Mouse (Mus musculus) limb, embryonic 12.5 days (tissue): ENCODE measurements around the gene Unc119. TPM values are rescaled to one million over a fixed set of nuclear protein-coding genes. Genes with fewer than 3 reads are reported as not detected.
A peak's percentile ranks its signal among the peaks of the same experiment; 100 is the strongest.

Source experiments
- ATAC-seq: fragments of 200-750 bp; cut with Nextera tagmentation; 2 replicates; pipeline ENCODE4 v1.8.0; 2017; ENCODE audit warnings: low read depth, moderate TSS enrichment; ENCODE audit not compliant: insufficient number of reproducible peaks, insufficient read depth, low FRiP score, low TSS enrichment
- H3K27ac ChIP-seq: fragments of 300-500 bp; sonication (generic); 2 replicates; pipeline ENCODE4 v1.5.1; 2016; ENCODE audit warnings: mild to moderate bottlenecking, moderate library complexity
- H3K27me3 ChIP-seq: fragments of 300-500 bp; sonication (generic); 2 replicates; pipeline ENCODE4 v1.6.1; 2016; ENCODE audit warnings: mild to moderate bottlenecking, moderate library complexity
- H3K36me3 ChIP-seq: fragments of 300-500 bp; sonication (generic); 2 replicates; pipeline ENCODE4 v1.6.1; 2016; ENCODE audit warnings: mild to moderate bottlenecking, moderate library complexity
- H3K4me1 ChIP-seq: fragments of 300-500 bp; sonication (generic); replicated peaks from 2 replicates; pipeline ENCODE4 v1.6.1; 2016
- H3K4me2 ChIP-seq: fragments of 300-500 bp; sonication (generic); 2 replicates; pipeline ENCODE4 v1.6.1; 2016; ENCODE audit warnings: mild to moderate bottlenecking, moderate library complexity
- H3K4me3 ChIP-seq: fragments of 300-500 bp; sonication (generic); replicated peaks from 2 replicates; pipeline ENCODE4 v1.5.1; 2016; ENCODE audit warnings: mild to moderate bottlenecking
- H3K9ac ChIP-seq: fragments of 300-500 bp; sonication (generic); replicated peaks from 2 replicates; pipeline ENCODE4 v1.6.1; 2016; ENCODE audit warnings: mild to moderate bottlenecking, moderate library complexity
- H3K9me3 ChIP-seq: fragments of 300-500 bp; sonication (generic); 2 replicates; pipeline ENCODE4 v1.6.1; 2016; ENCODE audit warnings: mild to moderate bottlenecking, moderate library complexity
- WGBS: fragments of 180-500 bp; shearing (Covaris S2); methylation state at CpG from one replicate; pipeline ENCODE4 v1.1.7; 2016; 5-methylcytosine and 5-hydroxymethylcytosine counted together
- polyA plus RNA-seq: library from polyadenylated mRNA; unstranded; fragments of >200 nt; fragmentation: Nextera tagmentation; extraction: Ambion mirVana; gene quantifications from 2 replicates; pipeline ENCODE4 v1.2.1, GENCODE M21; 2016

Unc119 gene
- polyA plus RNA-seq, 1 experiment from 2014 or later: 94.8 TPM

DNA sequence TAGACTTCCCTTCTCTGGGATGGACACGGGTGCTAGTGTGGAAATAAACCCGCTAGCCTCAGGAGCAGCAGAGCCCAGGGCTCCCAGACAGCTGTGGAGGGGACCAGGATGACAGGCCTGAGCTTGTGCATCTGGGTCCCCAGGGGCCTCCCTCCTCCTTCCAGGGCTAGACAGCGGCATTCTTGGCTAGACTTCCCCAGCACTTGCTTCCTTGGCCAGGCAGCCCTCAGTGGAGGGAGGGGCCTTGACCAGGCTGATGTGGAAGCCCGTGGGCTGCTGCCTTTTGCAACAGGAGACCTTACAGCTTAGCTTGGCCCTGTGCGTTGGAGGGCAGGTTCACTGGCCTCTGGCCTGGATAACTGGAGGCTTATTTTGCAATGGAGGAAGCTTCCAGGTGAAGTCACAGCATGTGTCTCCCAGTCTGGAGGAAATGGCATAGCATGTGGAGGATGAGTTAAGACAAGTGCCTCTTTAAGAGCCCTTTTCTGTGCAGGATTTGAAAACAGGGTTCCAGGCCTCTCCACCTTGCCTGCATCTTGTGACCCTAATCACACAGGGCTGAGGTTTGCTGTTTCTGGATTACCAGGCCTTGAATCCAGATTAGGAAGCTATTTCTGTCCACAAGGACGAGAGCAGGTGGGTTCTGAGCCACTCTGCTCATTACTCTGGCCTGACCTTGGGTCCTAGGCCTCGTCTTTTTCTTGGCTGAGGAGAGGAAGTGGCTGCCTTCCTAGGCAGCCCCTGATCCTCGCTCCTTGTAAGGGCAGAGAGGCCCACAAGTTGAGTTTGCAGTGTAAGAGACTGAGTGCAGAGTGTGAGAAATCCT, 1.8 kb downstream of the Unc119 start:
- no peaks in the 10 kb centered on the region for H3K9me3 ChIP-seq
- H3K9ac ChIP-seq: peak overlapping the region; percentile 27
- H3K27ac ChIP-seq: no peak overlapping the region
- no peaks in the 10 kb centered on the region for H3K27me3 ChIP-seq
- 59% methylated on average over 8 of the region's 8 CpGs for WGBS
- peaks cover 46% of the 10 kb centered on the region for H3K36me3 ChIP-seq
- H3K4me1 ChIP-seq: peaks cover 29% of the 10 kb centered on the region
- H3K4me3 ChIP-seq: peak overlapping the region; percentile 12
- peak overlapping the region; percentile 65 for H3K4me2 ChIP-seq
- ATAC-seq: no peak

DNA sequence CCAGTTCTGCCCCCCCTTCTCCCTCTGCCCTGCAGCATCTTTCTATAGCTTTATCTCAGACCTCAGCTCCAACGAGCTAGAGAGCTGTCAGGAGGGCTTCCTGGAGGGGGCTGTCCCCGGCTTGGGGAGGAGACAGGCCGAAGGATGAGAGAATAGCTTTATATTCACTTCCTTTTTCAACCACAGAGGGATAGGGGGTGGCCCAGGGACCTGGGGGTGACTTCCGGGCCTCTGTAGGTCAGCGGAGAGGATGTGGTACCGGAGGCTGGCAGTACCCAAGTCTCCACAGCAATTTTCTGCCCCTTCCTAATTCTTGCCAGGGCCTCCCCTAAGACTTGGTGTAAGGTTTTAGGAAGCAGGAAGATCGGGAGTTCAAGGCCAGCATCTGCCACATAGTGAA, 2.5 kb downstream of the Unc119 start:
- WGBS: 86% methylated on average over 7 of the region's 7 CpGs
- peaks cover 40% of the 10 kb centered on the region for H3K36me3 ChIP-seq
- H3K27me3 ChIP-seq: no peaks in the 10 kb centered on the region
- H3K9ac ChIP-seq: peak overlapping the region; percentile 24; the same call in 1 of the 2 replicates
- no peak for ATAC-seq
- H3K4me3 ChIP-seq: no peak overlapping the region
- H3K9me3 ChIP-seq: no peaks in the 10 kb centered on the region
- H3K27ac ChIP-seq: no peak overlapping the region
- H3K4me2 ChIP-seq: no peak overlapping the region
- H3K4me1 ChIP-seq: peaks cover 29% of the 10 kb centered on the region

DNA sequence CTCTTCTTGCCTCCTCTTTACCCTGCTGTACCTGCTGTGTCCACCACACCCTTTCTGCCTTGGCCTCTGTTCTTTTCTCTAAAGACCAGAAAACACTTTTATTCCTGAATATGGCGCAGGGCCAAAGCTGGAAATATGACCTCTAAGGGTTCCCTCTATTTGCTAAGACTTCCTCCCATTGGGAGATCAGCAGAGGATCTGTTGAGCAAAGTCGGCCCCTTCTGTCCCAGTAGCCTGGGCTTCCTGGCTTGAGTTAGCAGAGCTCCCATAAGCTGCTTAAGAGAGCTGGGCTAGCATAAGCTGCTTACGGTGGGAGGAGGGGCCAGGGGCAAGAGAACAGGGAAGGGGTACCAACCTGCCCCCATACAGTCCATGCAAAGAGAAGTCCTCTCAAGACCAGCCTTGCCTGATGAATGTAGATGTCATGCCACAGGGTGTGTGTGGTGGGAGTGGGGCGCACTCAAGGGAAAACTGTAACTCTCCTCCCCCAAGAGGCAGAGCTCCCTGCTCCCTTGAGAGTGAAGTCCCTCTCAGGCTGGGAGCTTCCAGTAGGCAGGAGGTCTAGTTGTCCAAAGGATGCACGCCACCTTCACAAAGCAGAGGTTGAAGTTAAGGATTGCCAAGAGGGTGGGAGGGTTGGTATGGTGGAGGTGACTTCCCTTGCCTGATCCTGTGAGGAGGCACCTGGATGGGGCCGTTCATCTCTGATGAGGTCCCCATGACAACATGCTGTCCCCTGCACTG, 3.2 kb downstream of the Unc119 start:
- no peaks in the 10 kb centered on the region for H3K27me3 ChIP-seq
- 83% methylated on average over 6 of the region's 6 CpGs for WGBS
- ATAC-seq: no peak

DNA sequence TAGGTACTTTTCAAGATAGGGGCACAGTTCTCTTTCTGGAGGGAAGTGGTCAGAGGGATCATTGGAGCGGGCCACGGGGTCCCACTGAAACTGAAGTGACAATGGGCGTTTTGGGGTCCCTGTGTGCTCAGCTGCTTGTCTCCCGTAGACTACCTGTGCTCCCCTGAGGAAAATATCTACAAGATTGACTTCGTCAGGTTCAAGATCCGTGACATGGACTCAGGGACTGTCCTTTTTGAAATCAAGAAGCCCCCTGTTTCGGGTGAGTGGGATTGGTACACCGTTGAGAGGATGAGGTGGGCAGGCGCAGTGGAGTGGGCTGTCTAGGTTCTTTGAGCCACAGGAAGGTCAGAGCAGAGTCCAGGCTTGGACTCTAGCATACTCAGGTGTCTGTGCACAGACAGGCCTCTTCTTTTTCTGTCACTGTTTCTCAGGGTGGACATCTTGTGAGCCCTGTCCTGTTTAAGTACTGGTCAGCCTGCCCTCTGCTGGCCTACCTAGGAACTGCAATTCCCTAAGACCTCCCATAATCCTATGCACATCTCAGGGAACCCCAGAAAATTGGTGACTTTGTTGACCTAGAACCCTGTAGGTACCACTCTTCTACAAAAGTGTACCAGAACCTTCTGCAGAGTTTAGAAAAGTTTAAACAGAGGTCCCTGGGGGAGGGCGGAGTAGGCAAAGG, 3.9 kb downstream of the Unc119 start:
- Histone ChIP-seq H3K9me3 (no peaks in the 10 kb centered on the region), H3K4me3 (no peak overlapping the region), H3K9ac (no peak overlapping the region), H3K4me1 (peaks cover 29% of the 10 kb centered on the region), H3K27ac (no peak overlapping the region), H3K4me2 (no peak overlapping the region), H3K27me3 (no peaks in the 10 kb centered on the region), H3K36me3 (peaks cover 27% of the 10 kb centered on the region)
- no peak for ATAC-seq
- 93% methylated on average over 10 of the region's 10 CpGs for WGBS

More for the DNA sequence above, 3.2 kb downstream of the Unc119 start:
- Histone ChIP-seq H3K27ac (no peak overlapping the region), H3K36me3 (peaks cover 33% of the 10 kb centered on the region), H3K4me1 (peaks cover 29% of the 10 kb centered on the region), H3K9ac (no peak overlapping the region), H3K9me3 (no peaks in the 10 kb centered on the region), H3K4me3 (no peak overlapping the region), H3K4me2 (no peak overlapping the region)

DNA sequence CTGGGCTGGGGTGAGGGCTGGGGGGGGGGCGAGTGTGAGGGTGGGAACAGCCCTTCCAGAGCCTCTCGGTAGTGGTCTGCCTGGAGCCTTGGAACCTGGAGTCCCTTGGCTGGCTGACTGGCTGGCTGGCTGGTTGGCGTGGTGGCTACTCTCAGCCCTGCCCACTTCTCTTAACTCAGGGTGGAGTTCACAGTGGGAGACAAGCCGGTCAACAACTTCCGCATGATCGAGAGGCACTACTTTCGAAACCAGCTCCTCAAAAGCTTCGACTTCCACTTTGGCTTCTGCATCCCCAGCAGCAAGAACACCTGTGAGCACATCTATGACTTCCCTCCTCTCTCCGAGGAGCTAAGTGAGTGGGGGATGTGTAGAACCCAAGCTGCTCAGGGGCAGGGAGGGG, 4.6 kb downstream of the Unc119 start:
- ATAC-seq: no peak
- H3K4me1 ChIP-seq: peaks cover 26% of the 10 kb centered on the region
- 81% methylated on average over 9 of the region's 9 CpGs for WGBS
- no peak overlapping the region for H3K27ac ChIP-seq
- H3K9me3 ChIP-seq: no peaks in the 10 kb centered on the region
- no peaks in the 10 kb centered on the region for H3K27me3 ChIP-seq
- H3K9ac ChIP-seq: no peak overlapping the region
- peaks cover 27% of the 10 kb centered on the region for H3K36me3 ChIP-seq
- no peak overlapping the region for H3K4me2 ChIP-seq
- no peak overlapping the region for H3K4me3 ChIP-seq

DNA sequence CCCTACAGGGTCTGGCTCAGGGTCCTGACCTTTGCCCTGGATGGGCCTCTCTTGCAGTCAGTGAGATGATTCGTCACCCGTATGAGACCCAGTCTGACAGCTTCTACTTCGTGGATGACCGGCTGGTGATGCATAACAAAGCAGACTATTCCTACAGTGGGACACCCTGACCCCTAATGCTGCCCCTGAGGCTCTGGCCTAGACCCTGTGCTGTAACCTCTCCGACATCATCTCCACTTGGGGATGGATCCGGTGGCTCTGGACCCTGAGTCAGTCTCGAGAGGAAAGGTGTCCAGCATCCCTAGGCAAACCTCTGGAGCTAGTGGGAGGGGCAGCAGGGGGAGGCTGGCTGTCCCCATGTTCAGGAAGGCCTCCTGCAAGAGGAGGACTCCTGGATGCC, 5.2 kb downstream of the Unc119 start:
- Histone ChIP-seq H3K27ac (no peak overlapping the region), H3K4me2 (no peak overlapping the region), H3K9ac (no peak overlapping the region), H3K4me3 (no peak overlapping the region), H3K4me1 (peaks cover 24% of the 10 kb centered on the region), H3K9me3 (no peaks in the 10 kb centered on the region), H3K36me3 (peaks cover 27% of the 10 kb centered on the region), H3K27me3 (no peaks in the 10 kb centered on the region)
- WGBS: 53% methylated on average over 7 of the region's 7 CpGs
- no peak for ATAC-seq

DNA sequence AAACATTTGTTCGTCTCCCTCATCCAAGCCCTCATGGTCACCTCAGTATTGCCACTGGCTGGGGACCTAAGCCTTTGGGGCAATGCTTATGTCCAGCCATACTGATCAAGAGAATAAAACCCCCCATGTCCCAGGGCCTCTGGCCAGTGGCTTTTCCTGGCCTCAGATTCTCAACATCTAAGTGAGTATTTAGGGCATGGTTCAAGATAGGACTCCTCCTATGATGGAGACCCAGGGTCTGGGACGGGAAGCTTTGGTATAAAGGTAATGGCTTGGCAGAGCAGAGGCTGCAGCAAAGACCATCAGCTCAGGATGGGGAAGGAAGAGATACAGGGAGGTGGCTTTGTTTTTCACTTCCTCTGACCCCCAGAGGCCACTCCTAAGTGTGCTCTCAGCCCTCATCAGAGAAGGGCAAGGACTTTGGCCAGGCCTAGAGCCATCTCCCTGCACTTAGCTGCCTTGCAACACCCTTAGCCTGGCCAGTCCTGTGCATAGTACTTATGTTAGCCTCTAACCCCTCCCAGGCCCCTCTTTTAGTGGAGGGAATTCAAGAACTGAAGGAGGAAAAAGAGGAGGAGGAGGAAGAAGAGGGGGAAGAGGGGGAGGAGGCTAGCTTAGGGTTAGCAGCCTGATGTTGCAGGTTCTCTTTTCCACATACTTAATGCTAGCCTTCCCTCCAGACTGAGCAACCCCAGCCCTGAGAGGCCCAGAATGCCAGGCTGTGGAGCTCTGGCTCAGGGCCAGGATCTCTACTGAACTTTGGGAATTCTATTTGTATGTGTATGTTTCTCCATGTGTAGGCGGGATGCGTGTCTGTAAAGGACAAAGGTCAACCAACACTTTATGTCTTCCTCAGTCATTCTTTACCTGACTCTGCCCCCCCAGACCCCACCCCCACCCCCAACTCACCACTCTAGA, 6.4 kb downstream of the Unc119 start:
- no peak for ATAC-seq
- H3K27ac ChIP-seq: no peak overlapping the region
- H3K27me3 ChIP-seq: no peaks in the 10 kb centered on the region
- 87% methylated on average over 4 of the region's 4 CpGs for WGBS
- no peak overlapping the region for H3K4me3 ChIP-seq
- no peak overlapping the region for H3K4me2 ChIP-seq
- H3K36me3 ChIP-seq: peaks cover 27% of the 10 kb centered on the region
- peaks cover 21% of the 10 kb centered on the region for H3K4me1 ChIP-seq
- H3K9ac ChIP-seq: no peak overlapping the region
- H3K9me3 ChIP-seq: no peaks in the 10 kb centered on the region

DNA sequence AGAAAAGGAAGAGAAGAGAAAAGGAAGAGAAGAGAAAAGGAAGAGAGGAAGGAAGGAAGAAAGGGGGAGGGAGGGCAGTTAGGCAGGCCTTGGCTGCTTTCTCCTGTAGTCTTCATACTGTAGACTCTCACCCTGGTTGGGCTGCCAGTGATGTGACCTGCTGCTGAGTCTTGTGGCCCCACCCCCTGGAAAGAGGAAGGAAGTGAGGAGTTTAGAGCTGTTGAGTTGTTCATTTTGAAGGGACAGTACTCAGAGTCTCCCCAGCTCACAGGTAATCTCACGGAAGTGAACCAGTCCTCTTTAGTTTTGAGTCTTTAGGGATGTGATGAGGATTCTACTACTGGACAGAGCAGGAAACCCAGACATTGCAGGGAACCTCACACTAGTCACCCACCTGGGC, 9.8 kb downstream of the Unc119 start:
- H3K27me3 ChIP-seq: peaks cover 3% of the 10 kb centered on the region; the same call in 1 of the 2 replicates
- no peak for ATAC-seq
- no peak overlapping the region for H3K9ac ChIP-seq
- 78% methylated on average over 1 of the region's 1 CpGs for WGBS
- H3K4me1 ChIP-seq: no peaks in the 10 kb centered on the region
- H3K4me2 ChIP-seq: no peak overlapping the region
- H3K36me3 ChIP-seq: peaks cover 20% of the 10 kb centered on the region
- no peak overlapping the region for H3K27ac ChIP-seq
- H3K4me3 ChIP-seq: no peak overlapping the region
- H3K9me3 ChIP-seq: no peaks in the 10 kb centered on the region

DNA sequence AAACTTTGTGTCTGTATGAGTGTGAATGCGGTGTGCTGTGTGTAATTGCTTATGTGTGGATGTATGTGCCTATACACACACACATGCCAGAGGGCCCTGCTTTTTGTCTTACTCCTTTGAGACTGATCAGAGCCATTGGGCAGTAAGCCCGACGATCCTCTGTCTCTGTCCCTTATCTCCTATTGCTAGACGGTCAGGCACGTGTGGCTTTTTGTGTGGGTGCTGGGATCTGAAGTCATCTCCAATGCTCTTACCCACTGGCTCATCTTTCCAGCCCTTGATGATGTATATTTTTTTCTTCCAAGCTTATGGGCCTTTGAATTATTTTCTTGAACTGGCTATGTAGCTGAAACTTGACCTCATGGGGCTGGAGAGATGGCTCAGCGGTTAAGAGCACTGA, 11.6 kb downstream of the Unc119 start:
- 85% methylated on average over 6 of the region's 6 CpGs for WGBS
- no peaks in the 10 kb centered on the region for H3K4me1 ChIP-seq
- H3K27me3 ChIP-seq: peaks cover 7% of the 10 kb centered on the region
- H3K27ac ChIP-seq: no peak overlapping the region
- no peak overlapping the region for H3K4me2 ChIP-seq
- H3K4me3 ChIP-seq: no peak overlapping the region
- H3K9me3 ChIP-seq: no peaks in the 10 kb centered on the region
- H3K36me3 ChIP-seq: peaks cover 3% of the 10 kb centered on the region; the same call in 1 of the 2 replicates
- ATAC-seq: no peak
- no peak overlapping the region for H3K9ac ChIP-seq

DNA sequence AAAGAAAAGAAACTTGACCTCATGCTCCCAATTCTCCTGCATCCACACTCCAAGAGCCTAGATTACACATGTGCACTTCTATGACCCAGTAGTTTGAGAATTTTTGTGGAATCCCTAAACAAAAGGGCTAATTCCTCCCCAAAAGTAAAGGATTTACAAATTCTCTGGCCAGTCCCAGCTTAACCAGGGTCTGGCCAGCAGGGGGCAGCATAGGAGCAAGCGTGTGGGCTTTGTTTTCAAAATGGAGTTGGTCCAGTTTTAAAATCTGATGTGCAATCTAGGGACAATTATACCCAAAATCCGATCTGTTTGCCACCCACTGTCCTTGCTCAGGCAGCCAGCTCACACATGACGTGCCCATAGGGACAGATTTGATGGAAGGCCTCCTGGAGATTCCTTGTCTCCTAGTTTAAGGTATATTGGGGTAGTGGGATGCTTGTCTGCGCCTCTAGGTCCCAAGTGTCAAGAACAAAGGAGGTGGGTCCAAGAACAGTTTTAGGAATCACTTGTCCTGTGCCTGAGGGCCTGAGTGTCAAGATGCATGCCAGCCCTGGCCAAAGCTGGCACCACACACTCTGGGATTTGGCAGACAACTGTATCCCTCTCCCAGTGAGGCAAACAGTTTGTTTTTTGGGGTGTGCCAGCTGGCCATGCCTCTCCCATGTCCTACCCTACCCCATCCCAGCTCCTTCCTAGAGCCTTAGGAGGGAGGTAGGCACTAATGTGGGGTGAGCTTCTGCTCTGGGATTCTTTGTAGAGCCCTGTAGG, 12.4 kb downstream of the Unc119 start:
- WGBS: 31% methylated on average over 4 of the region's 4 CpGs
- Histone ChIP-seq H3K27me3 (peaks cover 7% of the 10 kb centered on the region), H3K9me3 (no peaks in the 10 kb centered on the region), H3K9ac (no peak overlapping the region), H3K27ac (no peak overlapping the region), H3K4me1 (no peaks in the 10 kb centered on the region), H3K36me3 (no peaks in the 10 kb centered on the region), H3K4me2 (no peak overlapping the region), H3K4me3 (no peak overlapping the region)
- ATAC-seq: no peak
